Mouse (Mus musculus): ENCODE data around the gene Ildr1.

- TF ChIP-seq CTCF (IDR thresholded peaks at IDR 0.05): no peak
- TF ChIP-seq EP300 (IDR thresholded peaks at IDR 0.05): no peak
Observed at GRCm38 (mm10) chr16:36693818-36694413, at the start of gene Ildr1.
